Mouse (Mus musculus) bone marrow macrophage, adult 2 months (primary cell): ENCODE data around the gene Rnf151.
"Not testable (repeated sequence)": the region's sequence is repeated elsewhere in the genome, so short reads cannot be mapped to it uniquely, and the experiment has no call there.

ENCODE experiments used
- CTCF ChIP-seq: IDR thresholded peaks from 2 replicates; pipeline ENCODE4 v1.5.1; 2012; ENCODE audit warnings: low read depth, mild to moderate bottlenecking, low read length, moderate library complexity
- POLR2A ChIP-seq: IDR thresholded peaks from 2 replicates; pipeline ENCODE4 v1.6.1; 2012; ENCODE audit warnings: mild to moderate bottlenecking, low read depth, low read length, borderline replicate concordance

DNA sequence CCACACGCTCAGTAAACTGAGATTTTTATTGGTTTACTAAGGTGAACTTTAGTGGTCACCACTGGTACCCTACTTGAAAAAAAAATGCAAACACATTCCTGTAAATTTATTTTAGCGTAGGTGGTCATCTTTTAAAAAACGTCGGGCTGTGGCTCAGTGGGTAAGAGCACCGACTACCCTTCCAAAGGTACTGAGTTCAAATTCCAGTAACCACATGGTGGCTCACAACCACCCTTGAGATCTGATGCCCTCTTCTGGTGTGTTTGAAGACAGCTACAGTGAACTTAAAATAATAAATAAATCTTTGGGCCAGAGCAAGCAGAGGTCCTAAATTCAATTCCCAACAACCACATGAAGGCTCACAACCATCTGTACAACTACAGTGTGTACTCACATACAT, 1.1 kb upstream of the Rnf151 start:
- TF ChIP-seq CTCF, POLR2A: not testable (repeated sequence)
